Mouse (Mus musculus) forebrain, embryonic 11.5 days (tissue): Measurements from ENCODE around the gene Cwc27. TPM values are rescaled to one million over a fixed set of nuclear protein-coding genes. Genes with fewer than 3 reads are reported as not detected.

Experiments
- ATAC-seq: fragments of 200-750 bp; cut with Nextera tagmentation; replicated peaks from 2 replicates; pipeline ENCODE4 v1.8.0; 2017; ENCODE audit warnings: moderate TSS enrichment; ENCODE audit not compliant: low FRiP score
- DNase-seq: peaks from one replicate; pipeline ENCODE4 v3.0.0-alpha.2; 2017; ENCODE audit warnings: low spot score
- H3K27ac ChIP-seq: fragments of 300-500 bp; sonication (generic); 2 replicates; pipeline ENCODE4 v1.5.1; 2014; ENCODE audit warnings: low read depth, low read length
- H3K27me3 ChIP-seq: fragments of 300-500 bp; sonication (generic); 2 replicates; pipeline ENCODE4 v1.6.1; 2014; ENCODE audit warnings: mild to moderate bottlenecking, low read length, mixed read lengths; ENCODE audit not compliant: control insufficient read depth, insufficient read depth
- H3K36me3 ChIP-seq: fragments of 300-500 bp; sonication (generic); 2 replicates; pipeline ENCODE4 v1.6.1; 2014; ENCODE audit warnings: mild to moderate bottlenecking, low read length, moderate library complexity, mixed read lengths; ENCODE audit not compliant: control insufficient read depth, insufficient read depth
- H3K4me1 ChIP-seq: fragments of 300-500 bp; sonication (generic); replicated peaks from 2 replicates; pipeline ENCODE4 v1.6.1; 2014; ENCODE audit warnings: low read length, mixed read lengths; ENCODE audit not compliant: control insufficient read depth, insufficient read depth
- H3K4me2 ChIP-seq: fragments of 300-500 bp; sonication (generic); 2 replicates; pipeline ENCODE4 v1.6.1; 2014; ENCODE audit warnings: low read depth, mild to moderate bottlenecking, low read length, moderate library complexity, mixed read lengths; ENCODE audit not compliant: severe bottlenecking
- H3K4me3 ChIP-seq: fragments of 300-500 bp; sonication (generic); 2 replicates; pipeline ENCODE4 v1.5.1; 2014; ENCODE audit warnings: low read depth, low read length
- H3K9ac ChIP-seq: fragments of 300-500 bp; sonication (generic); 2 replicates; pipeline ENCODE4 v1.6.1; 2014; ENCODE audit warnings: low read length
- H3K9me3 ChIP-seq: fragments of 300-500 bp; sonication (generic); 2 replicates; pipeline ENCODE4 v1.6.1; 2016; ENCODE audit warnings: low read length, mixed read lengths; ENCODE audit not compliant: control insufficient read depth
- WGBS: fragments of 180-500 bp; shearing (Covaris S2); extraction: QIAGEN DNeasy Blood & Tissue Kit; methylation state at CpG from one replicate; pipeline ENCODE4 v1.1.7; 2014; 5-methylcytosine and 5-hydroxymethylcytosine counted together
- polyA plus RNA-seq: library from polyadenylated mRNA; unstranded; fragments of >200 nt; fragmentation: Nextera tagmentation; extraction: Ambion mirVana; gene quantifications from 2 replicates; pipeline ENCODE4 v1.2.1, GENCODE M21; 2014

The Cwc27 gene
- 29.6 and 40.2 TPM in 2 replicates for polyA plus RNA-seq

GRCm38 (mm10) chr13:104816635-104817571 is at the start of gene Cwc27:
Cwc27 (minus strand) TSS chr13:104817142.
- Histone ChIP-seq H3K9ac (peak within 1 kb of the TSS; percentile 78), H3K27ac (no peak within 1 kb of the TSS), H3K27me3 (no peaks in the 10 kb centered on the region), H3K9me3 (no peaks in the 10 kb centered on the region), H3K36me3 (no peaks in the 10 kb centered on the region), H3K4me3 (peak within 1 kb of the TSS; percentile 83), H3K4me1 (peaks cover 2% of the 10 kb centered on the region; the same call in 1 of the 2 replicates), H3K4me2 (peak within 1 kb of the TSS; percentile 60)
- ATAC-seq (peak; percentile 96), DNase-seq (peak; percentile 89)
- under 1% methylated on average over 50 of the region's 50 CpGs for WGBS

DNA sequence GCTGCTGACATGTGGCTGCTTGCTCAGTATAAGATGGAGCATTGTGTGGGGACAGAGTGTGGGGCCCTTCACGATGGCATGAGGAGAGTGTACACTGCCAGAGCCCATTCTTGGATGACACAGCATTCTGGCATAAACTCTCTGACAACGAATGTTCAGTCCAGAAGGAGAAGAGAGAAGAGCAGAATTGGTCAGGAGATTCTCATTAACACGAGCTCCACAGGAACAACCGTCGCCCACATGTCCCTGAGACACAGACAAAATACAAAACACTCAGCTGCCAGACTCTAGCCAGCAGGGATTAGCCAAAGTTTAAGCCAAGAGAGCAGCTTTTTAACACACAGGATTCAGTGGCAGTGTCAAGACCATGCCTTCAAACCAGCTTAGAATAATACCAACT is 49.8 kb upstream of the Cwc27 start:
- H3K9me3 ChIP-seq = no peaks in the 10 kb centered on the region
- H3K36me3 ChIP-seq = no peaks in the 10 kb centered on the region
- DNase-seq (no peak), ATAC-seq (no peak)
- H3K27me3 ChIP-seq = no peaks in the 10 kb centered on the region; the same call in 1 of the 2 replicates
- no peak overlapping the region for H3K9ac ChIP-seq
- no peak overlapping the region for H3K27ac ChIP-seq
- no peak overlapping the region for H3K4me2 ChIP-seq
- no peaks in the 10 kb centered on the region for H3K4me1 ChIP-seq
- no peak overlapping the region for H3K4me3 ChIP-seq
- WGBS = 87% methylated on average over 5 of the region's 5 CpGs

DNA sequence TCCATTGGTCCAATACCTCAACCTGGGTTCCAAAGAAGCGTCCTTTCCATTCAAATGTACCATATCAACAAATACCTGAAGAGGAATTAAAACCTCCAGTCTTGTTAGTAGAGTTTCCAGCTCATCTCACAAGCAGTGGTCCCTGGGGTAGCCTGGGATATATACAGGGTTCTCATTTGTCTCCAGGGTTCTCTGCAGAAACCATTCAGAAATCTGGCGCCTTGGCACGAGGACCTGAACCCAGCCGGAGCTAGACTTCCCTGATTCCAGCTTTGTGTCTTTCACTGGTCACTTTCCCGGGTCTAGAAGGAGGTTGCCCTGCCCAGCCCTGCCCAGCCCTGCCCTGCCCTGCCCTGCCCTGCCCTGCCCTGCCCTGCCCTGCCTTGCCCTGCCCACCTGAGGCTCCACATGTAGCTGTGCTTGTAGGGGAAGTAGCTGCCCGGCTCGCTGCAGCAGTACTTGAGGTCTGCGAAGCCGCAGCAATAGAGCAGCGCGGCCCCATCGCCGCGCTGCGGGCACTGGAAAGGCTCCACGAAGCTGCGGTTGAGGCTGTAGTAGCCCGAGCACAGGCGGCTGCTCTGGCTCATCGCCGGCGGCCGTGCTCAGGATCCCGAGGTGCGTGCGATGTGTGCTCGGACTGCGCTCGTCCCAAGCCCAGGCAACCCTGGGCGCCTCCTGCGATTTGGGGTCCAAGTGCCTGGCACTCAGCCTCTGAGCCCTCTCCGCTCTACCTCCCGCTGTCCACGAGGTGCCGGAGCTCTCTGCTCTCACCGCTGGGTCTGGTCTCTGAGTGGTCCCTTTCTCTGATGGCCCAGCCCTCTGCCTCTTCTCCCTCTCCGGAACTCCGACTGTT is 46.4 kb upstream of the Cwc27 start, which contains the start of gene Shisal2b:
Shisal2b (minus strand) TSS at position 767 of the 853 bp plus-strand sequence.
- WGBS = 5% methylated on average over 35 of the region's 38 CpGs
- H3K27ac ChIP-seq = no peak within 1 kb of the TSS

DNA sequence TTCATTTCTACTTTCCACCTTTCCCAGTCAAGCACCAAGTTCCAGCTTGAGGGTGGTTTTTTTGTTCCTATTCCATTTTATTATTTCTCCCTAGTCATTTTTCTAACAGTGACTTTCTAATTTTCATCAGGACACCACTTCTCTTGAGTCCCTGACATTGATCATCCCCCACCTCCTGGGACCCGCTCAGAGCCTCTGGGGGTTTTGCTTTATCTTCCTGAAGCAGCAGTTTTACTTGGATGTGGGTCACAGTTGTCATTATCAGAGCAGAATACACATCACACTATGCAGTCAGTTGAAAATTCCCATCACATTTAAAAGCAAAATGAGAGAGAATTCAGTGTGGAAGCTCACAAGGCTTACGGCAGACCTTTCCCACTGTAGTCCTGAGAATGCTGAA is 36.7 kb upstream of the Cwc27 start:
- no peaks in the 10 kb centered on the region for H3K9me3 ChIP-seq
- H3K9ac ChIP-seq = no peak overlapping the region
- H3K27me3 ChIP-seq = no peaks in the 10 kb centered on the region
- no peak for DNase-seq
- no peak overlapping the region for H3K4me2 ChIP-seq
- no peak overlapping the region for H3K4me3 ChIP-seq
- H3K27ac ChIP-seq = no peak overlapping the region
- no peak for ATAC-seq
- no peaks in the 10 kb centered on the region for H3K4me1 ChIP-seq
- no peaks in the 10 kb centered on the region for H3K36me3 ChIP-seq
- 89% methylated on average over 2 of the region's 2 CpGs for WGBS

More for the DNA sequence above, 46.4 kb upstream of the Cwc27 start, which contains the start of gene Shisal2b:
- Histone ChIP-seq H3K9ac (peak within 1 kb of the TSS; percentile 68), H3K4me3 (peak within 1 kb of the TSS; percentile 43), H3K27me3 (no peaks in the 10 kb centered on the region; the same call in 1 of the 2 replicates), H3K4me1 (no peaks in the 10 kb centered on the region), H3K36me3 (no peaks in the 10 kb centered on the region), H3K4me2 (peak within 1 kb of the TSS; percentile 92), H3K9me3 (no peaks in the 10 kb centered on the region)
- peak; percentile 75 for DNase-seq
- peak; percentile 80 for ATAC-seq

DNA sequence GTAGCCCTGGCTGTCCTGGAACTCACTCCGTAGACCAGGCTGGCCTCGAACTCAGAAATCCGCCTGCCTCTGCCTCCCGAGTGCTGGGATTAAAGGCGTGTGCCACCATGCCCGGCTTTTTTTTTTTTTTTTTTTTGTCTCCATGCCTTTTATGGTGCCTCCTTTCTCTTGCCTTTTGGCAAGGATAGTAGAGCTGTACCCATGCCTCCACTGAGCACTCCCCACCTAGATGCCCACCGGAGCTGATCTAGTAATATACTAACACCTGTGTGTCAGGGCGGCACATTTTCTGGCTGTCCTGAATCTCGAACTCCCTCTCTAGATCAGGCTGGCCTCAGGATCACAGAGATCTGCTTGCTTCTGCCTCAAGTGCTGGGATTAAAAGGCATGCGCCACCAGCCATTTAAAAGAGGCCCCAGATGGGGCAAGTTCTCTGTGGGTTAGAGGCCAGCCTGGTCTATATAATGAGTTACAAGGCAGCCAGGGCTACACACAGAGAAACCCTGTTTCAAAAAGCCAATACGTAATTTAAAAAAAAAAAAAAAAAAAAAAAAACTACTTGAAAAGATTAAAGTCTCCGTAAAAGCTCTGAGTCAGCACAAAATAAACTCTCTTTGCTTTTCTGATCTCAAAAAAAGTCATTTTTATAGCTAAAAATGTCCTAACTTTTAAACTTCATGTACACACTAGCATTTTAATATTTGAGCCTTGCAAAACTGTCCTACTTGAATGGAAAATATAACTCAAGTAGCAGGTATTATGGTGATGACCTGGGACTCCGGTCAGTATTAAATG is 26.6 kb upstream of the Cwc27 start:
- H3K27ac ChIP-seq = no peak overlapping the region
- DNase-seq = no peak
- H3K4me1 ChIP-seq = no peaks in the 10 kb centered on the region
- no peaks in the 10 kb centered on the region for H3K36me3 ChIP-seq
- no peak overlapping the region for H3K4me3 ChIP-seq
- ATAC-seq = no peak
- no peak overlapping the region for H3K9ac ChIP-seq
- 88% methylated on average over 8 of the region's 13 CpGs for WGBS
- H3K9me3 ChIP-seq = no peaks in the 10 kb centered on the region
- no peaks in the 10 kb centered on the region for H3K27me3 ChIP-seq
- H3K4me2 ChIP-seq = no peak overlapping the region

GRCm38 (mm10) chr13:104841937-104842336 is 25.0 kb upstream of the Cwc27 start:
- ATAC-seq (no peak), DNase-seq (no peak)
- Histone ChIP-seq H3K27me3 (no peaks in the 10 kb centered on the region), H3K27ac (no peak overlapping the region), H3K36me3 (no peaks in the 10 kb centered on the region), H3K4me1 (no peaks in the 10 kb centered on the region), H3K9ac (no peak overlapping the region), H3K4me2 (no peak overlapping the region), H3K4me3 (no peak overlapping the region), H3K9me3 (no peaks in the 10 kb centered on the region)
- WGBS = 77% methylated on average over 4 of the region's 4 CpGs

DNA sequence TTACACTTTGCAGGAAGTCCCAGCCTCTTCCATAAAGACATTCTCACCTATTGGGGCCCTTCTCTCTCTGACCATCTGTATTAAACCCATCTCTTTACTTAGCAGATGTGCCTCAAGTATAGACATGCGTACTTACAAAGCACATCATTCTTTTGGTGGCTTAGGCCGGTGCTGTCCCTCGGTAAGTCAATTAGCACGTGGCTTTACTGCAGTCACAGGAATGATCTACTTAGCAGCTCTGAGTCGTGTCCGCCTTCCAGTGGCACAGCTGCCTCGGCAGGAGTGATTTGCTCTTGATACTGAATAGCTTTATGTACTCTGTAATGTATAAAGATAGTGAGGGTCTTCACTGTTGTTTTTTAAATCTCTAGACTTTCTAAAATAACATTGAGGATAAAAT is 20.7 kb upstream of the Cwc27 start:
- 73% methylated on average over 7 of the region's 7 CpGs for WGBS
- H3K27ac ChIP-seq = no peak overlapping the region
- no peak overlapping the region for H3K4me2 ChIP-seq
- DNase-seq (no peak), ATAC-seq (no peak)
- no peak overlapping the region for H3K9ac ChIP-seq
- H3K9me3 ChIP-seq = no peaks in the 10 kb centered on the region
- no peaks in the 10 kb centered on the region for H3K27me3 ChIP-seq
- H3K4me3 ChIP-seq = no peak overlapping the region
- no peaks in the 10 kb centered on the region; the same call in 1 of the 2 replicates for H3K36me3 ChIP-seq
- H3K4me1 ChIP-seq = no peaks in the 10 kb centered on the region

- H3K4me2 ChIP-seq = no peak overlapping the region
- H3K9me3 ChIP-seq = no peaks in the 10 kb centered on the region
- no peak for ATAC-seq
- no peak overlapping the region for H3K9ac ChIP-seq
- no peak for DNase-seq
- H3K36me3 ChIP-seq = peaks cover 5% of the 10 kb centered on the region
- H3K4me1 ChIP-seq = no peaks in the 10 kb centered on the region
- 93% methylated on average over 13 of the region's 13 CpGs for WGBS
- H3K27me3 ChIP-seq = no peaks in the 10 kb centered on the region
- no peak overlapping the region for H3K4me3 ChIP-seq
- H3K27ac ChIP-seq = no peak overlapping the region
These were observed 15.9 kb upstream of the Cwc27 start for GRCm38 (mm10) chr13:104832811-104833210.
